Mouse (Mus musculus) hindbrain, embryonic 16.5 days (tissue): ENCODE measurements at regions not wholly inside any gene's neighbourhood (a gene's known extent, or its start where the extent isn't known, plus 50 kb on each side); places are given as distances from the start of the nearest gene placed in this dataset.

Experiments
- ATAC-seq: fragments of 200-750 bp; cut with Nextera tagmentation; 2 replicates; pipeline ENCODE4 v1.8.0; 2017; ENCODE audit warnings: moderate TSS enrichment, moderate library complexity
- H3K27ac ChIP-seq: fragments of 300-500 bp; sonication (generic); 2 replicates; pipeline ENCODE4 v1.5.1; 2014; ENCODE audit warnings: low read depth, mild to moderate bottlenecking, control low read depth, low read length, moderate library complexity
- H3K27me3 ChIP-seq: fragments of 300-500 bp; sonication (generic); replicated peaks from 2 replicates; pipeline ENCODE4 v1.6.1; 2014; ENCODE audit warnings: low read length; ENCODE audit not compliant: control insufficient read depth, insufficient read depth
- H3K36me3 ChIP-seq: fragments of 300-500 bp; sonication (generic); 2 replicates; pipeline ENCODE4 v1.6.1; 2014; ENCODE audit warnings: mild to moderate bottlenecking, low read length, moderate library complexity, mixed read lengths; ENCODE audit not compliant: control insufficient read depth, insufficient read depth
- H3K4me1 ChIP-seq: fragments of 300-500 bp; sonication (generic); 2 replicates; pipeline ENCODE4 v1.6.1; 2014; ENCODE audit warnings: low read depth, low read length; ENCODE audit not compliant: control insufficient read depth, insufficient read depth
- H3K4me2 ChIP-seq: fragments of 300-500 bp; sonication (generic); 2 replicates; pipeline ENCODE4 v1.6.1; 2014; ENCODE audit warnings: mild to moderate bottlenecking, low read length, control low read depth, moderate library complexity
- H3K4me3 ChIP-seq: fragments of 300-500 bp; sonication (generic); 2 replicates; pipeline ENCODE4 v1.5.1; 2014; ENCODE audit warnings: mild to moderate bottlenecking, low read length, control low read depth, moderate library complexity
- H3K9ac ChIP-seq: fragments of 300-500 bp; sonication (generic); 2 replicates; pipeline ENCODE4 v1.6.1; 2014; ENCODE audit warnings: low read depth, mild to moderate bottlenecking, control low read depth, low read length, moderate library complexity
- H3K9me3 ChIP-seq: fragments of 300-500 bp; sonication (generic); 2 replicates; pipeline ENCODE4 v1.6.1; 2014; ENCODE audit warnings: mild to moderate bottlenecking, low read length, moderate library complexity; ENCODE audit not compliant: control insufficient read depth
- WGBS: fragments of 180-500 bp; shearing (Covaris S2); extraction: QIAGEN DNeasy Blood & Tissue Kit; methylation state at CpG from one replicate; pipeline ENCODE4 v1.1.7; 2014; 5-methylcytosine and 5-hydroxymethylcytosine counted together

DNA sequence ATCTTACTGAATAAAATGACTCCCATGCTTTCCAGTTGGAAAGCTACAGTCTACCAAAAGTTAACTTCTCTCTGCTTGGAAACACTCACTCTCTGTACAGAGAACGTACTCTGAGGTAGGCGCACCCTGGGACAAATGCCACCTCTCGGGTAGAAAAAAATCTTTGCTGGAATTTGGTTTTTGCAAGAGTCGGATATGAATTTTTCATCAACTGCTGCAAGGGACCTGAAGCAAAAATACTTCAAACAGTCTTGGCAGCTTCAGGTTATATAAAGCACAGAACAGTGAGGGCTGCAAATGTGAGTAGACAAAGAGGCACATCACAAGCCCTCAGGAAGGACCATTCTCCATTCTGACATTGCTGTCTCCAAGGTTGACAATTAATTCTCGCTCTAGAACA is 535.4 kb upstream of the Fam84a start:
- no peak overlapping the region for H3K9ac ChIP-seq
- H3K27me3 ChIP-seq, result no peaks in the 10 kb centered on the region
- no peak overlapping the region for H3K27ac ChIP-seq
- no peaks in the 10 kb centered on the region for H3K36me3 ChIP-seq
- no peak overlapping the region for H3K4me3 ChIP-seq
- 88% methylated on average over 5 of the region's 5 CpGs for WGBS
- H3K9me3 ChIP-seq, result no peaks in the 10 kb centered on the region
- no peak overlapping the region for H3K4me2 ChIP-seq
- ATAC-seq, result no peak
- H3K4me1 ChIP-seq, result no peaks in the 10 kb centered on the region

- H3K27me3 ChIP-seq, result no peaks in the 10 kb centered on the region
- no peaks in the 10 kb centered on the region for H3K36me3 ChIP-seq
- no peak overlapping the region for H3K27ac ChIP-seq
- ATAC-seq, result peak; percentile 77; the same call in 1 of the 2 replicates
- H3K9me3 ChIP-seq, result no peaks in the 10 kb centered on the region
- WGBS, result 68% methylated on average over 3 of the region's 3 CpGs
- no peak overlapping the region for H3K4me2 ChIP-seq
- H3K4me1 ChIP-seq, result no peaks in the 10 kb centered on the region
- no peak overlapping the region for H3K9ac ChIP-seq
- no peak overlapping the region for H3K4me3 ChIP-seq
These were observed 524.4 kb upstream of the Fam84a start for GRCm38 (mm10) chr12:14676230-14676629.

DNA sequence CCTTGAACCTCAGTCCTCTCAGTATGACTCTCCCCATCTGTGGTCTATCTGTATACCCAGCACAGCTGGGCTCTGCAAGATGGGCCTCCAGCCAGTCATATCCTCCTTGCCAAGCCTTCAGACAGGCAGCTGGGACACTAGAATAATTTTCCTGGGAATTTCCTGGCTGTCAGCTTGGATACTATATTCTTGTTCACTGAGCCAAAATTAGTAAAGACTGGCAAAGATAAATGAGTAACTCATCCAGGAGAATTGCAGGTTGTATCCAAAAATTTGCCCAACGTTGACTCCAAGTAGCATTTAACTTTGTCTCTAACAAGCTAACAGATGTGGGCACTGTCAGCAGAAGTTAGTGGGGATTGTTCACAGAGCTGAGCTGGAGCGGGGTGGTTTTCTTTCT is 514.1 kb upstream of the Fam84a start:
- H3K9me3 ChIP-seq, result no peaks in the 10 kb centered on the region
- ATAC-seq, result peak; percentile 89
- H3K9ac ChIP-seq, result no peak overlapping the region
- H3K4me1 ChIP-seq, result no peaks in the 10 kb centered on the region
- no peak overlapping the region for H3K4me3 ChIP-seq
- no peak overlapping the region for H3K27ac ChIP-seq
- no peaks in the 10 kb centered on the region for H3K36me3 ChIP-seq
- 72% methylated on average over 2 of the region's 2 CpGs for WGBS
- H3K27me3 ChIP-seq, result no peaks in the 10 kb centered on the region
- H3K4me2 ChIP-seq, result no peak overlapping the region
